Mouse (Mus musculus) right cerebral cortex, postnatal 14 days (tissue): Measurements from ENCODE around the gene Hspa1l.
A peak's percentile ranks its signal among the peaks of the same experiment; 100 is the strongest.

Source experiments
- DNase-seq: peaks from one replicate; pipeline ENCODE4 v3.0.0; 2022

The Hspa1l gene

DNA sequence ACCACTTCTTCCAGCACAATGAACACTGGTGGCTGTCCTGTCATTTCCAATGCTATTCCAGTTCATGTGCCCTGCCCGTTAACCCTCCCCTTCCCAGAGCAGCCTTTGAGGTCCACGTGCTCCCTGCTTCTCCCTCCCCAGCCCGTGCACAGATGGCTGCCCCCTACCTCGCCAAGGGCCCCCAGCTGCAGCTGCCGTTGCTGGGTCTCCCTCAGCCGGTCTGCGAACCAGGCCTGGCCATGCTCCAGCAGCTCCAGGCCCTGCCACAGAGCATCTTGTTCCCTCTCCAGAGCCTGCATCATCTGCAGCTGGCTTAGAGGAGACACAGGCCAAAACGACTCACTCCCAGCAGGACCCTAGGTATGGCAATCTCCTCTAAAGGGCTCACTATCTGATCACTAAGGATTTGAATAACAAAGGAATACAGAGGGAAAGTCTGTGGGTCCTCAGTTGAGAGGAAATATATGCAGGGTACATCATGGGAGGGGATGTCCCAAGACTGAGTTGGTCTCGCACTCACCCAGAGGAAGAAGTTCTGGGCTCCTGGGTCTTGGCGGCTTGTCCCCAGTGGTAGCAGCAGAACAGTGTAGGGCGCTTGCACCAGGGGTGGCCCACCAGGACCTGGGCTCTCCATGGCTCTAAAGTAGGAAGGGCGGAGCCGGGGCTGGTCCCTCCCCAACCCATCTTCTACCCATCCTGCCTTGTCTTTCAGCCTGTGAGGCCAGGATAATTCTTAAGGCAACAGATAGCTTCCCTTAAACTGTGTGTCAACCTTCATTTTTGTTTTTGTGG, 55.0 kb downstream of the Hspa1l start, which contains the start of gene Sapcd1:
Gene Sapcd1, minus strand, starts transcription at position 740 of the 792 bp plus-strand sequence.
- DNase-seq = peak; percentile 46

DNA sequence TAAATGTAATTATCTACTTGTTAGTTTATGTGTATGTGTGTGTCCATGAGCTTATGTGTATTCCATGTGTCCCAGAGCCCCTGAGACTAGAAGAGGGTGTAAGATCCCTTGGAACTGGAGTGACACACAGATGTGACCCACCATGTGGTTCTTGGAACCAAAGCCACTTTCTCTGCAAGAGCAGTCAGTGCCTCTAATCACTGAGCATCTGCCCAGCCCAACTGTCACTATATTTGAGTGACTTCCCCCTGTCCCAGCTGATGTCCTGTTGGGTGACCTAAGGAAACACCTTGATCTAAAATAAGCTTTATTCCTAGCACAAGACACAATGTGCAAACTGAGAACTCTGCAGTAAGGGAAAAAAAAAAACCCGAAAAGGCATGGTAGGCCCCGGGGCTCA, 55.8 kb downstream of the Hspa1l start:
- DNase-seq = no peak
